Mouse (Mus musculus) intestine, embryonic 14.5 days (tissue): ENCODE results near the gene Hist2h3c1. TPM values are rescaled to one million over a fixed set of nuclear protein-coding genes. Genes with fewer than 3 reads are reported as not detected.

Experiments used
- ATAC-seq: fragments of 200-750 bp; cut with Nextera tagmentation; replicated peaks from 2 replicates; pipeline ENCODE4 v1.8.0; 2017; ENCODE audit warnings: low read depth, moderate number of reproducible peaks, moderate TSS enrichment, moderate library complexity; ENCODE audit not compliant: low FRiP score, low TSS enrichment
- DNase-seq: peaks from one replicate; pipeline ENCODE4 v3.0.0-alpha.2; 2018; ENCODE audit warnings: low spot score
- H3K27ac ChIP-seq: fragments of 300-500 bp; sonication (generic); 2 replicates; pipeline ENCODE4 v1.5.1; 2014; ENCODE audit warnings: low read depth, mild to moderate bottlenecking, control low read depth
- H3K27me3 ChIP-seq: fragments of 300-500 bp; sonication (generic); replicated peaks from 2 replicates; pipeline ENCODE4 v1.6.1; 2014; ENCODE audit warnings: low read length, control low read depth; ENCODE audit not compliant: control insufficient read depth, insufficient read depth
- H3K36me3 ChIP-seq: fragments of 300-500 bp; sonication (generic); 2 replicates; pipeline ENCODE4 v1.6.1; 2014; ENCODE audit warnings: low read length, control low read depth; ENCODE audit not compliant: control insufficient read depth, insufficient read depth
- H3K4me1 ChIP-seq: fragments of 300-500 bp; sonication (generic); replicated peaks from 2 replicates; pipeline ENCODE4 v1.6.1; 2014; ENCODE audit warnings: low read length, control low read depth, mixed read lengths; ENCODE audit not compliant: control insufficient read depth, insufficient read depth
- H3K4me2 ChIP-seq: fragments of 300-500 bp; sonication (generic); 2 replicates; pipeline ENCODE4 v1.6.1; 2014; ENCODE audit warnings: low read length
- H3K4me3 ChIP-seq: fragments of 300-500 bp; sonication (generic); 2 replicates; pipeline ENCODE4 v1.5.1; 2014; ENCODE audit warnings: low read depth, low read length, control low read depth, mixed read lengths
- H3K9ac ChIP-seq: fragments of 300-500 bp; sonication (generic); 2 replicates; pipeline ENCODE4 v1.6.1; 2014; ENCODE audit warnings: mild to moderate bottlenecking, low read length
- H3K9me3 ChIP-seq: fragments of 300-500 bp; sonication (generic); 2 replicates; pipeline ENCODE4 v1.6.1; 2016; ENCODE audit warnings: low read length, control low read depth; ENCODE audit not compliant: control insufficient read depth
- WGBS: fragments of 180-500 bp; shearing (Covaris S2); extraction: QIAGEN DNeasy Blood & Tissue Kit; methylation state at CpG from one replicate; pipeline ENCODE4 v1.1.7; 2014; 5-methylcytosine and 5-hydroxymethylcytosine counted together
- polyA plus RNA-seq: library from polyadenylated mRNA; unstranded; fragments of >200 nt; fragmentation: Nextera tagmentation; extraction: Ambion mirVana; gene quantifications from 2 replicates; pipeline ENCODE4 v1.2.1, GENCODE M21; 2014

Hist2h3c1 gene
- polyA plus RNA-seq, 1 experiment from 2014 or later = 2.0 TPM

GRCm38 (mm10) chr3:96260220-96260619 is 13.7 kb downstream of the Hist2h3c1 start:
- ATAC-seq (no peak), DNase-seq (no peak)
- no peak overlapping the region for H3K9ac ChIP-seq
- no peak overlapping the region for H3K27ac ChIP-seq
- H3K4me2 ChIP-seq = no peak overlapping the region
- 89% methylated on average over 5 of the region's 5 CpGs for WGBS
- H3K4me1 ChIP-seq = peaks cover 27% of the 10 kb centered on the region
- no peak overlapping the region for H3K4me3 ChIP-seq
- H3K36me3 ChIP-seq = no peaks in the 10 kb centered on the region
- H3K9me3 ChIP-seq = no peaks in the 10 kb centered on the region
- H3K27me3 ChIP-seq = no peaks in the 10 kb centered on the region

DNA sequence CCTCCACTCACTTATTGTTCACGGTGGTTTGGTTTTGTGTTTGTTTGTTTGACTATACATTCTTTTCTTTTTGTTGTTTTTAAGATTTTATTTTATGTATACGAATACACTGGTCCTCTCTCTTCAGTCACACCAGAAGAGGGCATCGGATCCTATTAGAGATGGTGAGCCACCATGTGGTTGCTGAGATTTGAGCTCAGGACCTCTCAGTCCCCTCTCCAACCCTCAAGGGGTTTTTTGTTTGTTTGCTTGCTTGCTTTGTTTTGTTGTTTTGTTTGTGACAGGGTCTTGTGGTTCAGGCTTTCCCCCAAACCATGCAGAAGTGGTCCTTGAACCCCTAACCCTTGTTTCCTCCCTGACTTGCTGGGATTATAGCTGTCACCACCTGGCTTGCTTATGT is 15.1 kb downstream of the Hist2h3c1 start:
- H3K9me3 ChIP-seq = no peaks in the 10 kb centered on the region
- peaks cover 23% of the 10 kb centered on the region for H3K4me1 ChIP-seq
- no peak for ATAC-seq
- H3K4me3 ChIP-seq = no peak overlapping the region
- 70% methylated on average over 3 of the region's 3 CpGs for WGBS
- no peak for DNase-seq
- H3K9ac ChIP-seq = peak overlapping the region; percentile 85
- H3K27ac ChIP-seq = peak overlapping the region; percentile 96
- peak overlapping the region; percentile 68 for H3K4me2 ChIP-seq
- no peaks in the 10 kb centered on the region for H3K36me3 ChIP-seq
- no peaks in the 10 kb centered on the region for H3K27me3 ChIP-seq

DNA sequence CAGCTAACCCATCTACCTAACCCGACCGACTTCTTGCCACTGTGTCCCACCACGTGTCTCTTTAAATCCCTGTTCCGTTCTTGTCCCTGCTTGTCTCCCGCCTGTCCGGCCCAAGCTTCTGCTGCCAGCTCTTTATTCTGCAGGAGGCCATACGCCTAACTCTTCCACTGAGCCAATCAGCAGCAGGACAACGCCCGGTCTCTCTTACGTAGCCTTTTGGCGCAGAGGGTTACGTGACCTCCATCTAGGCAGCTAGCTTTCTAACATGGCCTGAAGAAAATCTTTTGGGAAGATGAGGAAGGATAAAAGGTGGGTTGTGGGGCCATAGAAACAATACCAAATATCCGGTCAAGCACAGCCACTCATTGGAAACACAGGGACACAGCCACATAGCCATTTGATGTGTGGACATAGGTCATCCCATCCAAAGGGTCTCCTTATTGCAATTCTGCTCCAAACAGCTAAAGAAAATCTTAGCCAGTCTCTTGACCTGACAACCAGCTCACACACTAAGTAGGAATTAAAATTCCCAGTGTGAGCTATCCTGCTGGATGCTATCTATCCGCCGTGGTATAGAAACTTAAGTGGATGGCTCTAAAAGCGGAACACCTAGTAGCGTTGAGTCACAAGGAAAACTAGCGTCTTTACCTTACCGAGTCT is 15.9 kb downstream of the Hist2h3c1 start:
- WGBS = under 1% methylated on average over 19 of the region's 19 CpGs
- Histone ChIP-seq H3K27me3 (no peaks in the 10 kb centered on the region), H3K9ac (peak overlapping the region; percentile 85), H3K9me3 (no peaks in the 10 kb centered on the region), H3K4me1 (peaks cover 23% of the 10 kb centered on the region), H3K4me3 (peak overlapping the region; percentile 63), H3K27ac (peak overlapping the region; percentile 96), H3K36me3 (no peaks in the 10 kb centered on the region), H3K4me2 (peak overlapping the region; percentile 68)
- ATAC-seq (peak; percentile 71), DNase-seq (peak; percentile 79)

GRCm38 (mm10) chr3:96262979-96263550 is 16.6 kb downstream of the Hist2h3c1 start, which contains the start of gene Hist2h4:
Gene Hist2h4 (minus strand): TSS chr3:96263311.
- peak; percentile 99 for DNase-seq
- Histone ChIP-seq H3K36me3 (no peaks in the 10 kb centered on the region), H3K4me2 (peak within 1 kb of the TSS; percentile 68), H3K27me3 (no peaks in the 10 kb centered on the region), H3K27ac (peak within 1 kb of the TSS; percentile 96), H3K9me3 (no peaks in the 10 kb centered on the region), H3K4me3 (peak within 1 kb of the TSS; percentile 63), H3K9ac (peak within 1 kb of the TSS; percentile 85), H3K4me1 (peaks cover 28% of the 10 kb centered on the region)
- peak; percentile 86 for ATAC-seq
- 0% methylated on average over 40 of the region's 40 CpGs for WGBS

DNA sequence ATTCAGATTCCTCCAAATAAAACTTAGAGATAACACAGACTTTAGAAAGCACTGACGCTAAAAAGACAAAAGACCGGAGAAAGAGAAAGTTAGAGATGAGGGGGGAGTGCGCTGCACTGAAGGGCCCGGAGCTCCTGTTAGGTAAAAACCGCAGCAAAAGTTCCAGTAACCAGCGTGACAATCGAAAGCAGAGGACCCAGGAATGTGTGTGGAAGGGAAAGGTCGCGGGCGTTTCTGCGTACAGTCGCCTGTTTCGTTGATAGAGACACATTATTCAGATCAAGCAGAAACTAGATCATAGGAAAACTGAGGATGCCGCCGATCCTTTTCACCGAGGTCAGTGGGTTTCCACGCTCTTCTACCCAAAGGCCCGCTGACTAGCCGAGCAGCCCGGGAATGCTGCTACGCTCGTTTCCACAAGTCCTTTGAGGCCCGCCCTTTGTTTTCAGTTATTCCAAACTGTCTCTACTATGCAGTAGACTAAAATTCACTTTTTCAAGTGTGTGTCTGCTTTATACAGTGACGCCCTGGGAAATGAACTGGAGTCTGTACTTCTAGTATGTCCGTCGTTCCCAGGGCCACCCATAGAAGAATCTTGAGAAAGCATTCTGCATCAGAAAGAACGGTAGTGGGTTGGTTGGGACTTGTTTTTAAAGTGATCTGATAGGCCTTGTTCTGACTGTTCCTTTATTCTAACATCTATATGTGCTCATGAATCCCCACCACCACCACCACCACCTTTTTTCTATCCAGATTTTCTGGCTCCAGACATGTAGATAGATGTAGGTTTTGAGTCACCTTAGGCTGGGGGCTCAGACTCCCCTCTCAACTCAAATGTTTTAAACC is 17.3 kb downstream of the Hist2h3c1 start:
- ATAC-seq = peak; percentile 9; the same call in 1 of the 2 replicates
- H3K4me2 ChIP-seq = peak overlapping the region; percentile 68
- no peaks in the 10 kb centered on the region for H3K9me3 ChIP-seq
- no peaks in the 10 kb centered on the region for H3K36me3 ChIP-seq
- peaks cover 28% of the 10 kb centered on the region for H3K4me1 ChIP-seq
- H3K27ac ChIP-seq = peak overlapping the region; percentile 96
- no peaks in the 10 kb centered on the region for H3K27me3 ChIP-seq
- 6% methylated on average over 27 of the region's 27 CpGs for WGBS
- peak overlapping the region; percentile 85 for H3K9ac ChIP-seq
- DNase-seq = peak; percentile 89
- H3K4me3 ChIP-seq = peak overlapping the region; percentile 63

DNA sequence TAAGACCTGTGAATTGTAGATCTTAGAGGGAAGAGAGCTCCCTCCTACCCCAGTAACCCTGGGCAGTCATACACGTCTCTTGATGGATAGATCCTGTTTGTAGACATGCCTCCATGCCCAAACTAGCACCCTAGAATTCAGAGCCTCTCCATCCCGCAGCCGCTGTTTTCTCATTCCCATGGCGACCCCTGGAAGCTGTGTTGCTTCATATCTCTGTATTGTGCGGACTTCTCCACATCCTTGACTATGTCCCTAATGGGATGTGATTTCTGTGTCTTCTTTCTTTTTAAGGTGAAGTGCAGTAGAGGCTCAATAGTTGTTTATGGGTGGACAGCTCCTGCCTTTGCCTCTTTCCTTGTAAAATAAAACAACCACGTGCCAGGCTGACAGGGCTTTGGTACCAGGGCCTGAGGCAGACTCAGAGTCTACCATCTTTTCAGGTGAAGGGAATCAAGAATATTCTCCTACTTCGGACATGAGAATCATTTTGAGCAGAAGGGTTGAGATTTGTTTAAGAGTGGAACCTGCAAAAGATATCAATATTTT is 18.0 kb downstream of the Hist2h3c1 start:
- DNase-seq = no peak
- ATAC-seq = no peak
- 70% methylated on average over 7 of the region's 7 CpGs for WGBS
- H3K27ac ChIP-seq = peak overlapping the region; percentile 96
- H3K4me2 ChIP-seq = peak overlapping the region; percentile 68
- no peaks in the 10 kb centered on the region for H3K9me3 ChIP-seq
- H3K36me3 ChIP-seq = no peaks in the 10 kb centered on the region
- peak overlapping the region; percentile 63 for H3K4me3 ChIP-seq
- H3K27me3 ChIP-seq = no peaks in the 10 kb centered on the region
- H3K9ac ChIP-seq = peak overlapping the region; percentile 85
- H3K4me1 ChIP-seq = peaks cover 28% of the 10 kb centered on the region

DNA sequence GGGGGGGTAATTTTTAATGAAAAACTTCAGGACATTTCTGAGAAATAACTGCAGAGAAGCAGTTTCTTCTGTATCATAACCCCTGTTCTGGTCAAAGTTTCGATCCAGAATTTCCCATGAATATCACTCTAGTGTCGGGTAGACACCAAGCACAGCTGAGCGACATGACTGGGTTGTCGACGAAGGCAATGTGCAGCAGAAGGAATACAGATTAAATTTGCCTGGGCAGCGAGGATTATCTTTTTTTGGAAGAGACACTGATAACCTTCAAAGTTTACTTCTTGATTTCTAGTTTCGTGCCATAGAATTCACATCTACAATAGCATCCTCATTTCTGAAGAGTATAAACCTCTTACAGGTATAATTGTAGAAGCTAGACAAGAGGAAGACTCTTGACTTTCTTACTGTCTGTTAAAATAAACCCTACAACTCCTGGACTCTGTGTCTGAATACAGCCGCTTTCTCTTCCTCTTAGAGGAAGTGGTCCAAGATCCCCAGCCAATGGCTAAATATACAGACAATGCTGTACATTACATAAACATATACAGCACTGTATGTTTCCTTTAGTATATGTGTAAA is 19.7 kb downstream of the Hist2h3c1 start:
- ATAC-seq = no peak
- Histone ChIP-seq H3K4me2 (no peak overlapping the region), H3K27ac (no peak overlapping the region), H3K4me3 (no peak overlapping the region), H3K4me1 (peaks cover 31% of the 10 kb centered on the region), H3K36me3 (no peaks in the 10 kb centered on the region), H3K27me3 (no peaks in the 10 kb centered on the region), H3K9ac (no peak overlapping the region), H3K9me3 (no peaks in the 10 kb centered on the region)
- no peak for DNase-seq
- WGBS = 90% methylated on average over 8 of the region's 8 CpGs

DNA sequence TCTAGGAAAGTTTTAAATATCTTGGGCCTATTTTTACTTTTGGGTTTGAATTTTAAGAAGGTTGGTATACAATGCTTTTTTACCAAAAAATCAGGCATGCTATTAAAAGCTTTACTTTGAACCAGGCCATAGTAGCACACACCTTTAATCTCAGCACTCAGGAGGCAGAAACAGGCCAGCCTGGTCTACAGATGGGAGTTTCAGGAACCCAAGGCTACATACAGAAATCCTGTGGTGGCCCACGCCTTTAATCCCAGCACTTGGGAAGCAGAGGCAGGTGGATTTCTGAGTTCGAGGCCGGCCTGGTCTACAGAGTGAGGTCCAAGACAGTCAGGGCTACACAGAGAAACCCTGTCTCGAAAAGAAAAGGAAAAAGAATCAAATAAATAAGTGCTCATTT is 21.1 kb downstream of the Hist2h3c1 start:
- H3K27ac ChIP-seq = peak overlapping the region; percentile 93
- H3K4me1 ChIP-seq = peaks cover 21% of the 10 kb centered on the region
- H3K4me3 ChIP-seq = 0 out of 2 replicates have a peak overlapping the region, but pooled peaks have one; percentile 38
- no peaks in the 10 kb centered on the region for H3K9me3 ChIP-seq
- ATAC-seq (no peak), DNase-seq (no peak)
- no peaks in the 10 kb centered on the region for H3K27me3 ChIP-seq
- peak overlapping the region; percentile 48; the same call in 1 of the 2 replicates for H3K9ac ChIP-seq
- peak overlapping the region; percentile 53 for H3K4me2 ChIP-seq
- WGBS = 78% methylated on average over 4 of the region's 4 CpGs
- no peaks in the 10 kb centered on the region for H3K36me3 ChIP-seq
